Mouse (Mus musculus): Measurements from ENCODE around the gene Tcp11. TPM values are rescaled to one million over a fixed set of nuclear protein-coding genes. Genes with fewer than 3 reads are reported as not detected.

Gene Tcp11
- polyA plus RNA-seq, 1 experiment from 2014 or later = 1.6 TPM

Other genes with a start within 250 kb of the Tcp11 start
- 202 and 223 TPM in 2 replicates for gene Snrpc, start 242.5 kb downstream of the Tcp11 start, polyA plus RNA-seq (2014; fragmentation: Nextera tagmentation; extraction: Ambion mirVana)
- gene Uhrf1bp1, start 224.2 kb downstream of the Tcp11 start, polyA plus RNA-seq (2014; fragmentation: Nextera tagmentation; extraction: Ambion mirVana) = 8.2 and 8.9 TPM in 2 replicates
- gene Anks1, start 171.3 kb downstream of the Tcp11 start, polyA plus RNA-seq (2014; fragmentation: Nextera tagmentation; extraction: Ambion mirVana) = 62.3 and 69.0 TPM in 2 replicates
- gene Taf11, start 170.8 kb downstream of the Tcp11 start, polyA plus RNA-seq (2014; fragmentation: Nextera tagmentation; extraction: Ambion mirVana) = 47.4 and 51.8 TPM in 2 replicates
- 4.7 and 6.6 TPM in 2 replicates for gene Scube3, start 61.5 kb upstream of the Tcp11 start, polyA plus RNA-seq (2014; fragmentation: Nextera tagmentation; extraction: Ambion mirVana)
- gene Zfp523, start 96.5 kb upstream of the Tcp11 start, polyA plus RNA-seq (2014; fragmentation: Nextera tagmentation; extraction: Ambion mirVana) = 40.9 and 41.3 TPM in 2 replicates
- gene Def6, start 127.1 kb upstream of the Tcp11 start, polyA plus RNA-seq (2014; fragmentation: Nextera tagmentation; extraction: Ambion mirVana) = 4.3 and 6.5 TPM in 2 replicates
- gene Ppard, start 152.1 kb upstream of the Tcp11 start, polyA plus RNA-seq (2014; fragmentation: Nextera tagmentation; extraction: Ambion mirVana) = 1.6 and 1.8 TPM in 2 replicates
- 22.0 and 22.6 TPM in 2 replicates for gene Fance, start 232.9 kb upstream of the Tcp11 start, polyA plus RNA-seq (2014; fragmentation: Nextera tagmentation; extraction: Ambion mirVana)
- 370 and 441 TPM in 2 replicates for gene Rpl10a, start 247.8 kb upstream of the Tcp11 start, polyA plus RNA-seq (2014; fragmentation: Nextera tagmentation; extraction: Ambion mirVana)